In the genomic region with DNA sequence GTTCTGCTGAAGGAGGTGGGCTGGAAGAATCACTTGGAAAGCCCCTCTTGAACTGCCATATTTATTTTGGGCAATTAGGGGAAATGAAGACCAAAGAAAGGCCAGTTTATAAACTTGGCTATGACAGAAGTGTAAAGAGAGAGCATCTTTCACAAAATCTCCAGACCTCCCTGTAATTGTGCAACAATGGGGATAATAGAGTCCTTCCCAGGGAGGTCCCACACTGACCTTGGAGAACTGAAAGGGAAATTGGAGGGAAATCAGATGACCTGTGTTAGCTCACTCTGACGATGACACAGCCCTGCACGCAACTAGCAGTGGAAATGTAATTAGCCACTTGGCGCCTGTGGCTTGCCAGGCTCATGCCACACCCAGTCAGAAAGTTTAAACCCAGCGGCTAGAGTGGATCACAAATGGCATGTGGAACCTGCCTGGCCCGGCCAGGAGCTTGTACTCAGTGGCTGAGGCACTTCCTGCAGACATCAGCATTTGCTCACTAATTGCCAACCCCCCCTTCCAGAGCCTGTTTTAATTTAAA, we compare ENCODE assay signal across 14 mouse cellular contexts. TPM values are rescaled to one million over a fixed set of nuclear protein-coding genes. Genes with fewer than 3 reads are reported as not detected.
DNase-seq lines count a peak whose midpoint lies in the region; ATAC-seq and TF ChIP-seq lines count a peak whose summit lies in the region.
"Had no signal": no experiment of that assay in that cellular context is flagged by ENCODE, and none has a peak within 500 bp of the region (broad histone marks: within the 10 kb centered on the region; RNA-seq: fewer than 3 reads in every experiment).

No protein-coding gene starts in this region.

- H3K9ac ChIP-seq in limb, embryonic 14.5 days (ENCODE audit: low read depth, low read length, severe bottlenecking), result no peak overlapping the region
- H3K9ac ChIP-seq: kidney, embryonic 15.5 days; liver, embryonic 14.5 days had no signal

- ATAC-seq in limb, embryonic 14.5 days (ENCODE audit: low FRiP score, low read depth), result 0 out of 2 replicates have a peak, but pooled peaks have one; percentile 19
- ATAC-seq in monocyte, adult 5-6 weeks (replicated peaks; ENCODE audit: insufficient number of reproducible peaks, low FRiP score, low TSS enrichment, poor library complexity, severe bottlenecking), result no peak
- ATAC-seq: hindbrain, postnatal 0 days had no signal

- no peak overlapping the region for H3K4me2 ChIP-seq in limb, embryonic 14.5 days (replicated peaks; ENCODE audit: low read depth, low read length, severe bottlenecking)
- H3K4me2 ChIP-seq: kidney, embryonic 15.5 days had no signal

- no peak overlapping the region for H3K27ac ChIP-seq in limb, embryonic 14.5 days (replicated peaks; ENCODE audit: low read depth, low read length)
- H3K27ac ChIP-seq: hindbrain, postnatal 0 days; kidney, embryonic 15.5 days; liver, embryonic 14.5 days had no signal

- H3K27me3 ChIP-seq in limb, embryonic 14.5 days (ENCODE audit: control insufficient read depth, insufficient read depth, low read length), result no peaks in the 10 kb centered on the region
- H3K27me3 ChIP-seq: kidney, embryonic 15.5 days had no signal

- no peak for TF ChIP-seq POLR2A in limb, embryonic 14.5 days (IDR thresholded peaks at IDR 0.05; ENCODE audit: borderline replicate concordance, extremely low read depth, insufficient read depth, insufficient read length)

- peaks cover 7% of the 10 kb centered on the region; the same call in 1 of the 2 replicates for H3K36me3 ChIP-seq in limb, embryonic 14.5 days (ENCODE audit: control insufficient read depth, insufficient read depth, low read length)

- 26% methylated on average over 5 of the region's 5 CpGs for WGBS in limb, embryonic 14.5 days

- H3K4me3 ChIP-seq in limb, embryonic 14.5 days (replicated peaks; ENCODE audit: low read length), result no peak overlapping the region
- H3K4me3 ChIP-seq: kidney, embryonic 15.5 days had no signal

- H3K4me1 ChIP-seq in limb, embryonic 14.5 days (ENCODE audit: control insufficient read depth, insufficient read depth, low read length), result peaks cover 6% of the 10 kb centered on the region; the same call in 1 of the 2 replicates

- DNase-seq in adrenal gland, adult 2 months, result peak; percentile 40
- DNase-seq in adrenal gland, adult 18-20 months (ENCODE audit: low spot score in 2 of 2), result no peak
- peak; percentile 15 for DNase-seq in kidney, postnatal 10 days
- DNase-seq in kidney, adult 8-10 months, result no peak
- DNase-seq in MN1 (ENCODE audit: low spot score), result peak; percentile 87
- DNase-seq in limb, embryonic 14.5 days (ENCODE audit: low spot score), result no peak
- DNase-seq in frontal cortex, postnatal 10 days (ENCODE audit: low spot score in 2 of 2), result no peak
- DNase-seq: cerebellum, adult 11-12 months; heart, postnatal 14 days had no signal

- H3K9me3 ChIP-seq in limb, embryonic 14.5 days (ENCODE audit: control insufficient read depth, low read length), result no peaks in the 10 kb centered on the region
- H3K9me3 ChIP-seq: kidney, embryonic 15.5 days had no signal

RNA-seq across cellular contexts. Expression of a gene that starts 58.6 kb away (rescaled TPM):
- total RNA-seq in adrenal gland, adult 2 months (2021), result 1 to 10 TPM; 1.1 to 1.2 TPM
- polyA plus RNA-seq in adrenal gland, adult 2 months (2012; rRNA removed), result 0.08 and 0.30 TPM in 2 replicates
- total RNA-seq in adrenal gland, adult 18-20 months (2021), result under 1 TPM; 0.30 to 0.54 TPM
- polyA plus RNA-seq in limb, embryonic 14.5 days (2012; rRNA removed), result 11.8 and 13.2 TPM in 2 replicates
- 13.1 and 15.7 TPM in 2 replicates for polyA plus RNA-seq in limb, embryonic 14.5 days (2014; fragmentation: Nextera tagmentation; extraction: Ambion mirVana)
- total RNA-seq in monocyte, adult 5-6 weeks (2017), result 0.32 to 0.68 TPM in 2 of 3 replicates, not detected in the other
- total RNA-seq: common myeloid progenitor, adult 5-6 weeks had no signal

Comparison
In these comparisons a context has a peak if more than half of its experiments do, and no peak if none do; other contexts are left out.
1. DNase-seq: peak in adrenal gland, adult 2 months (single experiment), kidney, postnatal 10 days (single experiment) and MN1 (single experiment); none in adrenal gland, adult 18-20 months (0 of 2), kidney, adult 8-10 months (0 of 2), limb, embryonic 14.5 days (single experiment) and frontal cortex, postnatal 10 days (0 of 2).